Mouse (Mus musculus): ENCODE measurements around the gene Dmrt3.

Gene Dmrt3

GRCm38 (mm10) chr19:25622291-25623251 is 12.5 kb downstream of the Dmrt3 start:
- peak; percentile 63 for DNase-seq

GRCm38 (mm10) chr19:25628490-25628889 is 18.4 kb downstream of the Dmrt3 start:
- peak; percentile 66 for DNase-seq

GRCm38 (mm10) chr19:25635119-25635518 is 25.0 kb downstream of the Dmrt3 start:
- DNase-seq = no peak

GRCm38 (mm10) chr19:25635622-25636244 is 25.6 kb downstream of the Dmrt3 start:
- DNase-seq = peak; percentile 54

GRCm38 (mm10) chr19:25638766-25639361 is 28.8 kb downstream of the Dmrt3 start:
- no peak for DNase-seq

GRCm38 (mm10) chr19:25641786-25642185 is 31.7 kb downstream of the Dmrt3 start:
- no peak for DNase-seq

- no peak for DNase-seq
These were observed 37.0 kb downstream of the Dmrt3 start for GRCm38 (mm10) chr19:25647136-25647535.

GRCm38 (mm10) chr19:25648701-25649100 is 38.6 kb downstream of the Dmrt3 start:
- DNase-seq = peak; percentile 22

- DNase-seq = no peak
These were observed 40.4 kb downstream of the Dmrt3 start for GRCm38 (mm10) chr19:25650474-25650873.

- no peak for DNase-seq
These were observed 42.5 kb downstream of the Dmrt3 start for GRCm38 (mm10) chr19:25652560-25652959.

- DNase-seq = no peak
These were observed 44.1 kb downstream of the Dmrt3 start for GRCm38 (mm10) chr19:25654034-25654749.

- DNase-seq = no peak
These were observed 55.6 kb downstream of the Dmrt3 start for GRCm38 (mm10) chr19:25665486-25666339.

- no peak for DNase-seq
These were observed 57.7 kb downstream of the Dmrt3 start for GRCm38 (mm10) chr19:25667836-25668235.

GRCm38 (mm10) chr19:25669593-25670248 is 59.6 kb downstream of the Dmrt3 start:
- DNase-seq = no peak

- DNase-seq = no peak
These were observed 60.6 kb downstream of the Dmrt3 start for GRCm38 (mm10) chr19:25670571-25671285.

GRCm38 (mm10) chr19:25671681-25672080 is 61.6 kb downstream of the Dmrt3 start:
- DNase-seq = no peak

GRCm38 (mm10) chr19:25672101-25672950 is 62.2 kb downstream of the Dmrt3 start, which contains the start of gene Dmrt2:
Dmrt2 (plus strand) TSS chr19:25672411.
- peak; percentile 78 for DNase-seq

Data from liver (tissue).